Mouse (Mus musculus): ENCODE measurements around the gene Prep.

DNA sequence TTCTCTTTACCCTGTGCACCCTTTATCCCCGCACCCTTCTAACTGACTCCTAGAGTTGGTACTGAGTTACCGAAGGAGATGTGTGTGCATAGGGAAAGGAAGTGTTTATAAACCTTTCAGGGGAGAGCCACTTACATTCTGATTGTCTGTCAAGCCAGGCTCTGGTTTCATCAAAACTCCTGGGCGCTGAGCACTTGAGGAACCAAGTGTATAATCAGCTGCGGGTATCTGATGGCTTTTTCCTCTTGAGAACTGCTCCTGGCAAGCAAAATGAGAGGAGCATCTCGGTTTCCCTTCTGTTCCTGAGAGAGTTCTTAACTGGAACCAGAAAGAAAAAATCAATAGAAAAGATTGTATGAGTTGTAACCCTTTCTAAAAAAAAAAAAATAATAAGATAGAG is 10.3 kb downstream of the Prep start:
- TF ChIP-seq POLR2A (IDR thresholded peaks at IDR 0.05; ENCODE audit: control insufficient read depth, low read depth, low read length) (no peak), CTCF (IDR thresholded peaks at IDR 0.05; ENCODE audit: control insufficient read depth, insufficient read depth, insufficient replicate concordance, low read depth, low read length) (no peak)

Data from testis, adult 2 months (tissue).